Mouse (Mus musculus) ES-Bruce4 (cell line): ENCODE measurements at regions not wholly inside any gene's neighbourhood (a gene's known extent, or its start where the extent isn't known, plus 50 kb on each side); places are given as distances from the start of the nearest gene placed in this dataset.

ENCODE experiments used
- CTCF ChIP-seq: IDR thresholded peaks from one replicate; pipeline ENCODE4 v1.8.1; 2011; ENCODE audit warnings: low read depth, low read length
- EP300 ChIP-seq: IDR thresholded peaks from 2 replicates; pipeline ENCODE4 v1.6.1; 2011; ENCODE audit warnings: low read depth, low read length; ENCODE audit not compliant: insufficient read depth
- POLR2A ChIP-seq: IDR thresholded peaks from one replicate; pipeline ENCODE4 v1.8.1; 2011; ENCODE audit warnings: low read length; ENCODE audit not compliant: insufficient read depth

- TF ChIP-seq EP300 (no peak), POLR2A (no peak), CTCF (no peak)
Measured at GRCm38 (mm10) chr6:84442667-84443066, 151.0 kb downstream of the Cyp26b1 start.
